Mouse (Mus musculus) G1E (cell line): Measurements from ENCODE around the gene Myh7b.
A peak's percentile ranks its signal among the peaks of the same experiment; 100 is the strongest.

Experiments
- CTCF ChIP-seq: IDR thresholded peaks from 2 replicates; pipeline ENCODE4 v1.5.1; 2012; ENCODE audit warnings: low read depth, low read length, inconsistent platforms, mixed read lengths
- GATA2 ChIP-seq: IDR thresholded peaks from 2 replicates; pipeline ENCODE4 v1.6.1; 2012; ENCODE audit warnings: low read depth, low read length, inconsistent platforms, borderline replicate concordance
- POLR2AphosphoS5 ChIP-seq: IDR thresholded peaks from 2 replicates; pipeline ENCODE4 v1.6.1; 2012; ENCODE audit warnings: low read depth, low read length, inconsistent platforms; ENCODE audit not compliant: insufficient replicate concordance
- TAL1 ChIP-seq: conservative IDR thresholded peaks from 2 replicates; pipeline ENCODE4 v1.6.1; 2012; ENCODE audit warnings: low read depth, low read length, inconsistent platforms, mixed read lengths

DNA sequence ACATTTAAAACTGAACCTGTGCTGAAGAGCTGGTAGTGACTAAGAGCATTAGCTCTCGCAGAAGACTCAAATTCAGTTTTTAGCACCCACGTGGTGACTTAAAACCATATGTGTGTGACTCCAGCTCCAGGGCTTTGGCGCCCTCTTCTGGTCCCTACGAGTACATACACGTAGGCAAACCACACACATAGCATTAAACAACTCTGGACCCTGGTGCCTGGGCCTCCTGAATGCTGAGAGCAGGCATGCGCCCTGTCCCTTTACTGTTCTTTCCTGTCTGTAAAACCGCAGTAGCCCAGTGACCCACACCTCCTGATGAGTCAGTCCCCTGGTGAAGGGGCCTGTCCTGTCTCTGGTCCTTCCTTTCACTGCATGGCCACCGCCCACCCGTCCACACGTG is 13.7 kb downstream of the Myh7b start:
- TF ChIP-seq CTCF (peak; percentile 70), POLR2AphosphoS5 (no peak), GATA2 (no peak), TAL1 (no peak)
